Mouse (Mus musculus): Measurements from ENCODE around the gene Adamts4. TPM values are rescaled to one million over a fixed set of nuclear protein-coding genes. Genes with fewer than 3 reads are reported as not detected.

The Adamts4 gene
- polyA plus RNA-seq, 1 experiment from 2014 or later, result 3.5 TPM

DNA sequence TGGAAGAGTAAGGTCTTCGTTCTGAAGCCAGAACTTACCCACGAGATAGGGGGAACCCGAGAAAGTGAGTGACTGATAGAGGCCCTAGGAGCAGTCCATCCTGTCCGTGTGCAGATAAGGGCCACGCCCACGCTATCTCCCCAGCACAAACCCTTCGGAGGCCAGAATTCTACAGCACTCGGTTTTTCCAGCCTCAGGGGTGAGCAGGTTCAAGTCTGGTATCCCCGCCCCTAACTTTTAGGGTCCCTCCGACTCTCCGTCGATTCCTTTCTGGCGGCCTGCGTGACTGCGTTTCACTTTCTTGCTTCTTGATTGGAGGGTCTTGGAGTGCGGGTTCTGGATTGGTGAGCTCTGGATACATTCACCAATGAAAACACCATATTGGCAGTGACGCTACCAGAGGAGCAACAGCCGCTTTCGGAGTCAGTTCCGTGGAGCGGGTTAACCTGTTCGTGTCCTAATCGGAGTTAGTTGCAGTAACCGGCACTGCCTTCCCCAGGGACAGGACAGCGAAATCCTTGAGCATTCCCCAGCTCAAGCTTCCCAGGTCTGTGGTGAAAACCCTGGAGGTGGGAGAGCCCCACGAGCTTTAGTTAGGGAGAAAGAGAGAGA, 30.8 kb downstream of the Adamts4 start, which contains the start of gene Ppox:
Gene Ppox (minus strand): TSS at position 271 of the 612 bp plus-strand sequence.
- peak; percentile 91 for ATAC-seq (ENCODE audit: extremely low read depth, insufficient number of reproducible peaks, low FRiP score, low TSS enrichment)
- H3K4me3 ChIP-seq, result peak within 1 kb of the TSS; percentile 70
- H3K27me3 ChIP-seq (replicated peaks), result no peaks in the 10 kb centered on the region
- peaks cover 37% of the 10 kb centered on the region for H3K4me1 ChIP-seq
- peak within 1 kb of the TSS; percentile 94 for H3K27ac ChIP-seq (replicated peaks)
- WGBS, result under 1% methylated on average over 26 of the region's 26 CpGs
- peaks cover 76% of the 10 kb centered on the region for H3K36me3 ChIP-seq
- H3K9me3 ChIP-seq, result no peaks in the 10 kb centered on the region
- H3K4me2 ChIP-seq, result peak within 1 kb of the TSS; percentile 83
- H3K9ac ChIP-seq, result peak within 1 kb of the TSS; percentile 92

GRCm38 (mm10) chr1:171281528-171281923, 31.3 kb downstream of the Adamts4 start:
- Histone ChIP-seq H3K27me3 (replicated peaks) (no peaks in the 10 kb centered on the region), H3K9me3 (no peaks in the 10 kb centered on the region), H3K4me3 (peak overlapping the region; percentile 70), H3K4me2 (peak overlapping the region; percentile 83), H3K9ac (peak overlapping the region; percentile 86), H3K4me1 (peaks cover 42% of the 10 kb centered on the region), H3K27ac (replicated peaks) (peak overlapping the region; percentile 94), H3K36me3 (peaks cover 76% of the 10 kb centered on the region)
- under 1% methylated on average over 10 of the region's 10 CpGs for WGBS
- no peak for ATAC-seq (ENCODE audit: extremely low read depth, insufficient number of reproducible peaks, low FRiP score, low TSS enrichment)

GRCm38 (mm10) chr1:171282086-171282805, 32.0 kb downstream of the Adamts4 start:
- Histone ChIP-seq H3K4me1 (peaks cover 49% of the 10 kb centered on the region), H3K4me3 (peak overlapping the region; percentile 70), H3K9me3 (no peaks in the 10 kb centered on the region), H3K27me3 (replicated peaks) (no peaks in the 10 kb centered on the region), H3K9ac (peak overlapping the region; percentile 86), H3K4me2 (peak overlapping the region; percentile 83), H3K36me3 (peaks cover 70% of the 10 kb centered on the region), H3K27ac (replicated peaks) (0 out of 2 replicates have a peak overlapping the region, but pooled peaks have one; percentile 94)
- 67% methylated on average over 18 of the region's 18 CpGs for WGBS
- no peak for ATAC-seq (ENCODE audit: extremely low read depth, insufficient number of reproducible peaks, low FRiP score, low TSS enrichment)

GRCm38 (mm10) chr1:171283188-171284160, 33.3 kb downstream of the Adamts4 start:
- WGBS, result 91% methylated on average over 18 of the region's 18 CpGs
- Histone ChIP-seq H3K4me3 (no peak overlapping the region), H3K4me2 (no peak overlapping the region), H3K27ac (replicated peaks) (no peak overlapping the region), H3K36me3 (peaks cover 59% of the 10 kb centered on the region), H3K27me3 (replicated peaks) (no peaks in the 10 kb centered on the region), H3K9me3 (no peaks in the 10 kb centered on the region), H3K4me1 (peaks cover 54% of the 10 kb centered on the region), H3K9ac (no peak overlapping the region; the same call in 1 of the 2 replicates)
- ATAC-seq (ENCODE audit: extremely low read depth, insufficient number of reproducible peaks, low FRiP score, low TSS enrichment), result no peak

- no peaks in the 10 kb centered on the region for H3K9me3 ChIP-seq
- H3K4me3 ChIP-seq, result no peak overlapping the region
- peak overlapping the region; percentile 6; the same call in 1 of the 2 replicates for H3K9ac ChIP-seq
- 91% methylated on average over 15 of the region's 15 CpGs for WGBS
- peaks cover 52% of the 10 kb centered on the region for H3K4me1 ChIP-seq
- H3K4me2 ChIP-seq, result no peak overlapping the region
- peaks cover 59% of the 10 kb centered on the region for H3K36me3 ChIP-seq
- H3K27me3 ChIP-seq (replicated peaks), result no peaks in the 10 kb centered on the region
- no peak for ATAC-seq (ENCODE audit: extremely low read depth, insufficient number of reproducible peaks, low FRiP score, low TSS enrichment)
- H3K27ac ChIP-seq (replicated peaks), result no peak overlapping the region
Observed at GRCm38 (mm10) chr1:171284491-171284890, 34.3 kb downstream of the Adamts4 start.

- no peak overlapping the region for H3K4me3 ChIP-seq
- H3K27ac ChIP-seq (replicated peaks), result no peak overlapping the region
- H3K27me3 ChIP-seq (replicated peaks), result no peaks in the 10 kb centered on the region
- peaks cover 44% of the 10 kb centered on the region for H3K4me1 ChIP-seq
- H3K9me3 ChIP-seq, result no peaks in the 10 kb centered on the region
- H3K36me3 ChIP-seq, result peaks cover 66% of the 10 kb centered on the region
- no peak overlapping the region for H3K4me2 ChIP-seq
- ATAC-seq (ENCODE audit: extremely low read depth, insufficient number of reproducible peaks, low FRiP score, low TSS enrichment), result no peak
- WGBS, result 82% methylated on average over 20 of the region's 20 CpGs
- peak overlapping the region; percentile 28; the same call in 1 of the 2 replicates for H3K9ac ChIP-seq
Observed at GRCm38 (mm10) chr1:171285096-171285892, 35.1 kb downstream of the Adamts4 start.

- Histone ChIP-seq H3K9ac (peak overlapping the region; percentile 98; the same call in 1 of the 2 replicates), H3K27ac (replicated peaks) (no peak overlapping the region), H3K4me2 (peak overlapping the region; percentile 74), H3K27me3 (replicated peaks) (no peaks in the 10 kb centered on the region), H3K4me3 (peak overlapping the region; percentile 88), H3K36me3 (peaks cover 74% of the 10 kb centered on the region), H3K4me1 (peaks cover 41% of the 10 kb centered on the region), H3K9me3 (no peaks in the 10 kb centered on the region)
- no peak for ATAC-seq (ENCODE audit: extremely low read depth, insufficient number of reproducible peaks, low FRiP score, low TSS enrichment)
- WGBS, result 87% methylated on average over 19 of the region's 19 CpGs
Observed at GRCm38 (mm10) chr1:171286517-171286916, 36.3 kb downstream of the Adamts4 start.

DNA sequence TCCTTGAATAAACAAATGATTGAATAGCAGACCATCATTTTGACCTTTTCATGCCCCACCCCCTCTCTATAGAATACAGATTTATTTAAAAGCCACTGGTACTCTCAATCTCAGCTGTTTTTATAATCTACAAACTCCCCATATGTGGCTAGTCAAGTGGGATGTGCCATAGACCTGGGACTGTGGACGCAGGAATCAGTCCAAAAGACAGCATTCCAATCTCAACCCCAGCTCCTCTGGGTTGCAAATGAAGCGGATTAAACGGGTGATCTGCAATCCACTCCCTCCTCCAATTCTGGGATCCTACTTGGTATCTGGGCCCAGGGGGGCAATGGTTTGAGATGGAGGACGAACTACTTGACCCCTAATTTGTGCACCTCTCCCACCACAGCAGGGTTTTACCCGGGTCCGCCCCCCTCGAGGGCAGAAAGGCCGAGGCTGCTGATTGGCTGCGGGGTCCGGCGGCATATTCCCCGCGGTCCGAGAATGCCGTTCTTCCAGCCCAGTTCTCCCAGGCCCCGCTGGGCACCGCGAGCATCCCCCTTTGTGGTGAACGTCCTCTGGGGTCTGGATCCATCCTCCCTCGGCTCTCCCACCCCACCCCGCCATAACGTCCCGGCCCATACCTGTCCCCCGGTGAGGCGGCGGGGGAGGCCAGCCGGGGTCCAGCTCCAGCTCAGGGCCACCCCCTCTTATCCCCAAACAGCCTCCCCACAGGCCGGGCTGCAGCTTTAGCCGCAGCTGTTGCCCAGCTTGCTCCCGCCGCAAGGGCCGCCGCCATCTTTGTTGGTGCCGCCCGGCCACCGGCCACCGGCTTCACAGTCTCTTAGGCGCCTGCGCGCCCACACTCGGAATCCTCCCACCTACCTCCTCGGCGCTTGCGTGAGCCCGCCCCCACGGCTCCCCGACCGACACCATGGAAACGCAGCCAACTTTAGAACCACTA, 37.2 kb downstream of the Adamts4 start, which contains the start of gene Usp21:
Gene Usp21 (minus strand): TSS at position 856 of the 946 bp plus-strand sequence.
- peak; percentile 82 for ATAC-seq (ENCODE audit: extremely low read depth, insufficient number of reproducible peaks, low FRiP score, low TSS enrichment)
- H3K9ac ChIP-seq, result peak within 1 kb of the TSS; percentile 98
- no peaks in the 10 kb centered on the region for H3K9me3 ChIP-seq
- peaks cover 32% of the 10 kb centered on the region for H3K4me1 ChIP-seq
- H3K36me3 ChIP-seq, result peaks cover 74% of the 10 kb centered on the region
- peak within 1 kb of the TSS; percentile 74 for H3K4me2 ChIP-seq
- no peaks in the 10 kb centered on the region for H3K27me3 ChIP-seq (replicated peaks)
- H3K4me3 ChIP-seq, result peak within 1 kb of the TSS; percentile 88
- H3K27ac ChIP-seq (replicated peaks), result peak within 1 kb of the TSS; percentile 93
- WGBS, result 1% methylated on average over 49 of the region's 49 CpGs

DNA sequence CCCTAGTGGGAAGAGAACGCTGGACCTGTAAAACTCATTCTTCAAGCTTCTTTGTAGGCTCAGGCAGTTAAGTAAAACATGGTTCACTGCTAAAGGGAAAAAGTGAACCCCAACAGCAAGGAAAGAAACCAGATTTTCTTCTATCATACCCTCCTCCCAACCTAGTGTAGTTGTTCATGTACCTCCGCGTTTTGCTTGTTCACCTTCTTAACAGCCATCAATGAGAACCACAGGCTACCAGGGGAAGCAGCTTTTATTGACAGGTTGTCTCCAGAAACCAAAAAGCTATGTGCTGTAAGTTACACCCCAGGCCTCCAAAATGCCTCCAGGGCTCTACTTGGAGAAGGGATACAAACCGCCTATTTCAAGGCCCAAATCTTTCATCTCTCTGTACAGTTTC, 38.1 kb downstream of the Adamts4 start:
- ATAC-seq (ENCODE audit: extremely low read depth, insufficient number of reproducible peaks, low FRiP score, low TSS enrichment), result no peak
- Histone ChIP-seq H3K36me3 (peaks cover 65% of the 10 kb centered on the region), H3K4me2 (peak overlapping the region; percentile 74), H3K9me3 (no peaks in the 10 kb centered on the region), H3K9ac (peak overlapping the region; percentile 98; the same call in 1 of the 2 replicates), H3K4me1 (peaks cover 31% of the 10 kb centered on the region), H3K4me3 (peak overlapping the region; percentile 88; the same call in 1 of the 2 replicates), H3K27me3 (replicated peaks) (no peaks in the 10 kb centered on the region), H3K27ac (replicated peaks) (peak overlapping the region; percentile 47; the same call in 1 of the 2 replicates)
- WGBS, result 70% methylated on average over 4 of the region's 4 CpGs

All from heart, embryonic 13.5 days (tissue).